Mouse (Mus musculus) kidney, adult 18-20 months (tissue): ENCODE data around the gene Emilin2.
"Not testable (repeated sequence)": the region's sequence is repeated elsewhere in the genome, so short reads cannot be mapped to it uniquely, and the experiment has no call there.

Experiments
- DNase-seq: peaks from one replicate; pipeline ENCODE4 v3.0.0; 2021

The Emilin2 gene

GRCm38 (mm10) chr17:71311340-71312171, at the start of gene Emilin2:
TSS of gene Emilin2 (minus strand) at chr17:71311978.
- no peak for DNase-seq

- no peak for DNase-seq
Observed at GRCm38 (mm10) chr17:71355526-71355925, 43.7 kb upstream of the Emilin2 start.

GRCm38 (mm10) chr17:71354205-71354604, 42.4 kb upstream of the Emilin2 start:
- DNase-seq = no peak

- no peak for DNase-seq
Observed at GRCm38 (mm10) chr17:71348188-71348587, 36.4 kb upstream of the Emilin2 start.

GRCm38 (mm10) chr17:71342006-71342405, 30.2 kb upstream of the Emilin2 start:
- DNase-seq = no peak

GRCm38 (mm10) chr17:71338627-71339026, 26.8 kb upstream of the Emilin2 start:
- DNase-seq = no peak

GRCm38 (mm10) chr17:71337546-71337945, 25.8 kb upstream of the Emilin2 start:
- no peak for DNase-seq

GRCm38 (mm10) chr17:71336421-71336820, 24.6 kb upstream of the Emilin2 start:
- no peak for DNase-seq

- DNase-seq = no peak
Observed at GRCm38 (mm10) chr17:71332298-71332697, 20.5 kb upstream of the Emilin2 start.

GRCm38 (mm10) chr17:71320731-71321130, 9.0 kb upstream of the Emilin2 start:
- not testable (repeated sequence) for DNase-seq

GRCm38 (mm10) chr17:71319361-71319760, 7.6 kb upstream of the Emilin2 start:
- DNase-seq = no peak

- no peak for DNase-seq
Observed at GRCm38 (mm10) chr17:71317571-71317970, 5.8 kb upstream of the Emilin2 start.

- DNase-seq = no peak
Observed at GRCm38 (mm10) chr17:71314315-71314714, 2.5 kb upstream of the Emilin2 start.

GRCm38 (mm10) chr17:71310486-71311339, 1.1 kb downstream of the Emilin2 start:
- no peak for DNase-seq

- no peak for DNase-seq
Observed at GRCm38 (mm10) chr17:71309711-71310485, 1.9 kb downstream of the Emilin2 start.

GRCm38 (mm10) chr17:71309141-71309540, 2.6 kb downstream of the Emilin2 start:
- DNase-seq = no peak

- no peak for DNase-seq
Observed at GRCm38 (mm10) chr17:71308296-71308695, 3.5 kb downstream of the Emilin2 start.

GRCm38 (mm10) chr17:71307251-71307790, 4.5 kb downstream of the Emilin2 start:
- DNase-seq = no peak

- no peak for DNase-seq
Observed at GRCm38 (mm10) chr17:71306716-71307115, 5.1 kb downstream of the Emilin2 start.

GRCm38 (mm10) chr17:71306091-71306490, 5.7 kb downstream of the Emilin2 start:
- DNase-seq = no peak

- no peak for DNase-seq
Observed at GRCm38 (mm10) chr17:71303444-71303843, 8.3 kb downstream of the Emilin2 start.

- DNase-seq = no peak
Observed at GRCm38 (mm10) chr17:71301413-71301812, 10.4 kb downstream of the Emilin2 start.

GRCm38 (mm10) chr17:71300338-71300737, 11.4 kb downstream of the Emilin2 start:
- DNase-seq = no peak
